Mouse (Mus musculus): ENCODE measurements around the gene Dusp11.

DNA sequence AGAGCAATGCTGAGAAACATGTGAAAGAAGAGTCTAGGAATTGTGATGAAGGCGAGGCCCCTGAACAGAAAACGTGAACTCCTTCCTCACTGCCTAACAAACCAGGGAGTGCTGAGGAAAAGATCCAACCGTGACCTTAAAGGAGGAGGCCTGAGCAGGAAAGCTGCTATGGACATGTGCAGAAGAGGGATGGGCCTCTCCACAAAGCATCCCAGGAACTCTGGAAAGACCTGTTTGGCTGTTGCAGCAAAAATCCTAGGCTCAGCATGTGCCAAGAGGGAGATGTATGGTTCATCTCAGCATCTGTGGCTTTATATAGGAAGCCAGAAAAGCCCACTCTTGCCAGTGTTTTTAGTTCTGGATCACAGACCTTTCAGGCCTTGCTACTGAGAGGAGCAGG lies 11.2 kb upstream of the Dusp11 start:
- TF ChIP-seq CTCF (IDR thresholded peaks at IDR 0.05; ENCODE audit: low read depth) (no peak), EP300 (IDR thresholded peaks at IDR 0.05; ENCODE audit: low read depth) (no peak)

Measured in liver, postnatal 0 days (tissue).